Mouse (Mus musculus) thymus, postnatal 4 days (tissue): Measurements from ENCODE around the gene Gm10577.

Experiments
- DNase-seq: peaks from one replicate; pipeline ENCODE4 v3.0.0; 2021

Gene Gm10577

DNA sequence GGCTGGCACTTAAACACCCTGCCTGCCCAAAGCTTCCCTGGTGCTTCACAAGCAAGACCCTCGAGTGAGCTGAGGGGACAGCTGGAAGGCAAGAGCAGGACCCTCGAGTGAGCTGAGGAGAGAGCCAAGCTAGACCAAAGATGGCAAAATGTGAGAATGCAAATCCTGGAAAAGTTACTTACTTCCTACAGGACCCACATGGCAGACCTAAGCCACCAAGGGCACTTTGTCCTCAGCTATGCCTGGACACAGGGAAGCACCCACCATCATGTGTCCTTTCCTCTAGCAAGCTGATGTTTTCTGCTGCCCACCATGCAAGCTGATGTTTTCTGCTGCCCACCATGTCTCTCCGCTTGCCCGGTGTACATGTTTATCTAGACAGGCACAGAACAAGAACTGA, at the start of gene Gm10577:
Gene Gm10577 (minus strand): TSS at position 101 of the 400 bp plus-strand sequence.
- no peak for DNase-seq

DNA sequence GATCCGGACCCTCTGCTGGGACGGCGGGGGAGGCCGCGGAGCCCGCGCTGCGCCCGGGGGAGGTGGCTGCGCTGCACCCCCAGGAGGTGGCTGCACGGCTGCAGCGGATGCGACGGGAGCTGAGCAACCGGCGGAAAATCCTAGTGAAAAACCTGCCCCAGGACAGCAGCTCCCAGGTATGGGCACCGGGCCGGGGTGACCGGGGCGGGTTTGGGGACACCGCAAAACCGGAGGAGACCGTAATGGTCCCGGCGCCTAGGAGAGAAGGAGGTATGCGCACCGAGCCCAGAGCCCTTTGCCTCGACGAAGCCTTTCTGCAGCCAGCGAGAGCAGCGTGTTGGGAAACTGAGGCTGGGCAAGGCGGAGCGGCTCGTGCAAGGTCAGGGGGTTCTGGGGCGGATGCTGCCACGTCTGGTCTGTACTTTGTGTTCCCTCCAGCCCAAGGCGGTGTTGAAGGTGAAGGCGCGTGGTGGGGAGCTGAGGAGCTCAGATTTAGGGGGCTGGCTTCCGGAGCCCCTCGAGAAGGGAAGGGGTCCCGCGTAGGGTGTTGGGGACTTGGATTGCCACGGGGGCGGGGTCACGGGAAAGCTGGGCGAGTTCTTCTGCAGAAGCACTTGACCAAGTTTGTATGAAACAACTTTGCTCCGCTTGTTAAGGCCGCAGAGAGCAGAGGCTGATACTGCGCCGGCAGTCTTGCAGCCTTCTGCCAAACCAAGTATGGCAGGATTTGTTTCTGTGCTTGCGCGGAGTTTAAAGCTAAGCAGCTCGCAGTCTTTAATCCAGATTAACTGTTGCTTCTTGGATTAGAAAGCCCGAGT, 48.9 kb upstream of the Gm10577 start:
- peak; percentile 60 for DNase-seq

GRCm38 (mm10) chr4:101068786-101069153, 48.3 kb upstream of the Gm10577 start, which contains the start of gene Raver2:
Raver2 (plus strand) TSS chr4:101068983.
- peak; percentile 89 for DNase-seq

GRCm38 (mm10) chr4:101066401-101066800, 45.9 kb upstream of the Gm10577 start:
- DNase-seq = no peak

GRCm38 (mm10) chr4:101062146-101062545, 41.6 kb upstream of the Gm10577 start:
- no peak for DNase-seq

GRCm38 (mm10) chr4:101046576-101046975, 26.1 kb upstream of the Gm10577 start:
- DNase-seq = no peak

DNA sequence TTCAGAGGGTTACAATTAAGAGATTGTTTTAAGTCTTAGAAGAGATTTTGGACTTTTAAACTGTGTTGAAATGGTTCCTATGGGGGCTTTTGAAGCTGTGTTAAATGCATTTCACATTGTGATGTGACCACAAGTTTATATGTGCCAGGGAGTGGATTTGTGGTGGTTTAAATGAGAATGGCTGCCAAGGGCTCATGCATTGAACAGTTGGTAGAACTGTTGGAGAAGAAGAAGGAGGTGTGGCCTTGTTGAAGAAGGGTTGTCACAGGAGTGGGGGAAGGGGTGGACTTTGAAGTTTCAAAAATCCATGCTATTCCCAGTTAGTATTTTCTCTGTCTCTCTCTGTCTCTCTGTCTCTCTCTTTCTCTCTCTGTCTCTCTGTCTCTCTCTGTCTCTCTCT, 23.7 kb upstream of the Gm10577 start:
- DNase-seq = no peak

- no peak for DNase-seq
Measured at GRCm38 (mm10) chr4:101043691-101044090, 23.2 kb upstream of the Gm10577 start.

DNA sequence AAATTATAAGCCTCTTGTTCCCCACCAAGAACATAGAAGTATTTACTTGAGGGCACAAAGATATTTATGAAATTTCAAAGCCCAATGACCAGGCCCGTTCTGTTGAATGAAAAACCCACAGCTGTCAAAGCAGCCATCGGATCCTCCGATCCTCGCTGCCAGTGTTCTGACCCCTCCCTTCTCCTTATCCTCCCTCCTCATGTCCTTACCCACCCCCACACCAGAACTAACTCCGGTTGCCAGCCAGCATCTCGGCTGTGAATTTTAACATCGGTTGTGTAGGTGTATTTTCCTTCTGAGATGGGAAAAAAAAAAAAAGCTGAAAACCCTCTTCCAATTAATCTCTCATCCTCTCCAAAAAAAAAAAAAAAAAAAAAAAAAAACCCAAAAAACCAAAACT, 16.7 kb upstream of the Gm10577 start:
- no peak for DNase-seq

DNA sequence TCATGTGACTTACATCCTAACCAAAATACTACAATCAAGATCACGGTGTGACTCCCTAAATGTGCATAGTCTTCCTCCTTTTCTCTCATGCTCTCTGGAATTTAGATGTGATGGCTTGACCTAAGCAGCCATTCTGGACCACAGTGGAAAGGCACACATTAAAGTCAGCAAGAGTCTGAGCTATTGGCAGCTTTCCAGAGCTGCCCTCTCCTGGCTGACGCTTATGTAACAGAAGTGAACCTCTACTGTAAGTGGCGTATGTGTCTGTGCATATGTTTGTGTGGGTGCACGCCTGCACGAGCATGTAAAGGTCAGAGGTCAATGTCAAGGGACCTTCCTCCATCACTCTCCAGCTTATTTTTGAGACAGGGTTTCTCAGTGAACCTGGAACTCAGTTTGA, 14.6 kb upstream of the Gm10577 start:
- DNase-seq = no peak

DNA sequence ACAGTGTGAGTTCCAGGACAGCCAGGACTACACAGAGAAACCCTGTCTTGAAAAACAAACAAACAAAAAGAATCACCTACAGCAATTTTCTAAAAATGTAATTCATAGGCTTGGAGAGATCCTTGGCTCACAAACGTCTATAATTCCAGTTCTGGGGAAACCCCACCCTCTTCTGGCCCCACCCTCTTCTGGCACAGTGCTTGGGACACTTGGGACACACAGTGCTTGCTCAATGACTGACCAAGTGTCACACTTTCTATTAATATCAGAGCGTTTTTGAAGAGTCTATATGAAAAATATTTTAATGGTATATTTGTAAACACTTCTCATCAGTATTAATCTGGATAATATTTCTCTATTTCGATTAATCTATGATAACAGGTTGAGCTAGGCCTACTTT, 12.6 kb upstream of the Gm10577 start:
- no peak for DNase-seq

- no peak for DNase-seq
Measured at GRCm38 (mm10) chr4:101027852-101028411, 7.4 kb upstream of the Gm10577 start.

- no peak for DNase-seq
Measured at GRCm38 (mm10) chr4:101026995-101027394, 6.5 kb upstream of the Gm10577 start.

GRCm38 (mm10) chr4:101026566-101026965, 6.1 kb upstream of the Gm10577 start:
- DNase-seq = no peak

GRCm38 (mm10) chr4:101017806-101018205, 2.7 kb downstream of the Gm10577 start:
- no peak for DNase-seq

GRCm38 (mm10) chr4:101009092-101009491, 11.4 kb downstream of the Gm10577 start:
- DNase-seq = no peak

GRCm38 (mm10) chr4:101008362-101008769, 12.1 kb downstream of the Gm10577 start:
- no peak for DNase-seq

DNA sequence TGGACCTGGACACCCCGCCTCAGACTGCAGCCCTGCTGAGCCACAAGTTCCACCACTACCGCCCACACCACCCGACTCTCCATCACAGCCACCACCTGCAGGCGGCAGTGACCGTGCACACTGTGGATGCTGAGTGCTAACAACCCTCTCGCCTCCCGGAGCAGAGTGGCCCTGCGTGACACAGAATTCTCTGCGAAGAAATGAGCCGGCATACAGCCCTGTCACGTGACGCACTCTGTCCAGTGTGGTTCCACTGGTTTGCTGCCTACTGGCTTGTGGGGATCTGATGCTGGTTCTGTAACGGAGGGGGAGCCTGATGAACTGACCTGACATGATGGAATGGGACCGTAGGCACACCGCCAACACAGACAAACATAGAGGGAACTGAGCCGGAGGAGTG, 17.5 kb downstream of the Gm10577 start:
- DNase-seq = no peak

DNA sequence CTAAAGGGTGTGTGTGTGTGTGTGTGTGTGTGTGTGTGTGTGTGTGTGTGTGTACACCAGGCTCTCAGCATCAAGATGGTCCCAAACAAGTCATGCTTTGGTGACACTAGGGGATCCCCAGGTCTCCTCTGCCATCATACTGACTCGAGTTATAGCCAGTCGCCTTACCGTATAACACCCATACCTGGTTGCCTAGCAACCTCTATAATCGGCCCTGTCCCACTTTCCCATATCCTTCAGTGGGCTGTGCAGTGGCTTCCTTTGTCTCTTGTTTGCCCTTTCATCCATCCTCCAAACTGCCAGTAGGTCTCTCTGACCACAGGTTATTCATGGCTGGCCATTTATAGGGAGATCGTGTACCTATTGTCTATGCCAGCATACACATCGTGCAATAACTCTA, 19.4 kb downstream of the Gm10577 start:
- no peak for DNase-seq

GRCm38 (mm10) chr4:101000622-101001021, 19.9 kb downstream of the Gm10577 start:
- no peak for DNase-seq

DNA sequence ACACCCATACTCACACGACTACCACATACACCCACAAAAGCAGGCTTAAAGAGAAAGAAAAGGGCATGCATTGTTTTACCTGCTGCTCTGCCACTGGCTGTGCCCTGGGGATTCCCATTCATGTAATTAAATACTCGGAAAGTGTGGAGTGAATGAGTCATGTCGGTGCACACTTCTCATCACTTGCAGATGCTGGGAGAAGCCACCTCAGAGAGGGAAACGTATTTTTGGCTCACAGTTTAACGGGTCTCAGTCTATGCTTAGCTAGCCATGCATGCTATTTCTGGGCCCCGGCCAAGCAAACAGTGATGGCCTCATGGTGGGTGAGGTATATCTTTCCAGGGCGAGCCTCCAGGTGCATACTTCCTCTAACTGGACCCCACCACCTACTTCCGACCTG, 21.6 kb downstream of the Gm10577 start:
- DNase-seq = no peak

DNA sequence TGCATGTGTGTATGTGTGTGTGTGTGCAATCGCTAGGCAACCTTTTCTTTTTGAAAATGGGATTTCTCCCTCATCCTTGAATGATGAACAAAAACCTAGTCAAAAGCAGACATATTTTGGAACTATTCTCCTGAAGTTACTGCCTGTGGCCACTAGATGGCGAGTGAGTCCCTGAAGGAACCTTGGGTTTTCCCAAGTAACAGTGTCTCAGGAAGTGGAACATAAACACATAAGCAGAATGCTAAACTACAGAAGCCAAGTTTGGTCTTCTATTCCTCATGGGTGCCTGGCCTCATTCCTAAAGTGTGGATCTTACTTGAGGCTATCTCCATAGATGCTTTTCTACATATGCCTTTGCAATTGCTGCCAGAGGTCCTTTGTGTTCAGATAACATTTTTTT, 22.4 kb downstream of the Gm10577 start:
- peak; percentile 58 for DNase-seq

GRCm38 (mm10) chr4:100996060-100996651, 24.3 kb downstream of the Gm10577 start:
- no peak for DNase-seq

DNA sequence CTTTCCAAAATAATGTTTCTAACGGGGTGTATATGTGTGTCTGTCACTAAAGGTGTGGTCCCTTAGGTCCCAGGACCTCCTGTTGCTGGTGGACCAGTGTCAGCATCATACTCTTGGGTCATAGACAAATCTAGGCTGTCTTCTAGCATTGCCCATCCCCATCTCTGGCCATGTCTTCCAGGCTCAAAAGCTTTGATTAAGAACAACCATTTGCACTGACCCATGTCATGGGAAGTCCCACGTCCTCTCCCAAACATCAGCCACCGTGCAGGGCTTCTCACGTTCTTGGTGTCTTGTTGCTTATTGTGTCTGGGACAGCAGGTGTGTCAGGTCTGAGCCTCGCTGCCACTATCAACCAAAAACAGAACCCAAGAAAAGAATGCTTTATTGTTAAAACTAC, 24.9 kb downstream of the Gm10577 start:
- no peak for DNase-seq
